Mouse (Mus musculus): ENCODE results near the gene Sept1. TPM values are rescaled to one million over a fixed set of nuclear protein-coding genes. Genes with fewer than 3 reads are reported as not detected.

Sept1 gene
- polyA plus RNA-seq, 1 experiment from 2014 or later = 18.6 TPM

DNA sequence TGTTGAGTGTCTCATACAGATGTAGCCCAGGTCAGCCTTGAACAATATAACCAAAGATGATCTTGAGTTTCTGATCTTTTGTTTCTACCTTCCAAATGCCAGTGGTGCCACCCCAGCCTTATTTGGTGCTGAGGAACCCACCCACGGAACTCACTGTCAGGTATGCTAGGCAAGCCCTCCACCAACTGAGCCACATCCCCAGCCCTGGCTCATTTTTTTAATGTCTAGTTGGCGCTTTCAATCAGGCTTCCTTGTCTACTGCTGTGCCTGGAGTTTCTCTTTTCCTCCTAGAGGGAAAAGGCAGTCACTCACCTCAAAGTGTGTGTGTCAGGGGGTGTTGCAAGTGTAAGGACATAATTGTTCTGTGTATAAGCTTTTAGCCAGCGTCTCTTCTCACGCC, 38.2 kb upstream of the Sept1 start:
- H3K4me2 ChIP-seq (replicated peaks; ENCODE audit: low read depth, low read length) = no peak overlapping the region
- peak overlapping the region; percentile 6; the same call in 1 of the 2 replicates for H3K4me3 ChIP-seq (ENCODE audit: low read length)
- ATAC-seq (ENCODE audit: low FRiP score, low TSS enrichment) = no peak
- H3K9ac ChIP-seq (replicated peaks; ENCODE audit: low read length) = no peak overlapping the region
- peaks cover 7% of the 10 kb centered on the region for H3K9me3 ChIP-seq (ENCODE audit: low read length)
- H3K4me1 ChIP-seq (ENCODE audit: insufficient read depth, low read length) = peaks cover 17% of the 10 kb centered on the region; the same call in 1 of the 2 replicates
- no peak overlapping the region for H3K27ac ChIP-seq (ENCODE audit: low read length)
- H3K36me3 ChIP-seq (ENCODE audit: insufficient read depth, low read length) = peaks cover 40% of the 10 kb centered on the region
- 95% methylated on average over 4 of the region's 4 CpGs for WGBS
- H3K27me3 ChIP-seq (ENCODE audit: insufficient read depth, low read length) = no peaks in the 10 kb centered on the region

DNA sequence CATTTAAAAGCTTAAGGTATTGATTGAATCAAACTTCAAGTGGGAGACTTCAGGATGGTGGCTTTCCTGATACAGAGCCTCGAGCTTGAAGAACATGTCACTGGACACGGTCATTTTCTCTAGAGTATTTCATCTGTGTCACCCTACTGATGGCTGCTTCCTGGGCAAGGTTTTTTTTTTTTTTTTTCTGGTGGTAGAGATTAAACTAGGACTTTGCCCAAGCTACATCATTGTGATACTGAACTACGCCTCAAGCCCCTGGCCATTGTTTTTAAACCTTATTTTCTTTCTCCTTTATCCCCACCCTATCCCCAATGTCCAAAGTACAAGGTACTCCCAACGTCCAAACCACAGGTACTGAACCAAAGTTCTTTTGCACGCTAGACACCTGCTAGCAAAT, 37.7 kb upstream of the Sept1 start:
- Histone ChIP-seq H3K9ac (replicated peaks; ENCODE audit: low read length) (no peak overlapping the region), H3K9me3 (ENCODE audit: low read length) (peaks cover 7% of the 10 kb centered on the region), H3K27me3 (ENCODE audit: insufficient read depth, low read length) (no peaks in the 10 kb centered on the region), H3K4me3 (ENCODE audit: low read length) (no peak overlapping the region), H3K36me3 (ENCODE audit: insufficient read depth, low read length) (peaks cover 40% of the 10 kb centered on the region), H3K4me1 (ENCODE audit: insufficient read depth, low read length) (peaks cover 16% of the 10 kb centered on the region; the same call in 1 of the 2 replicates), H3K27ac (ENCODE audit: low read length) (no peak overlapping the region), H3K4me2 (replicated peaks; ENCODE audit: low read depth, low read length) (no peak overlapping the region)
- ATAC-seq (ENCODE audit: low FRiP score, low TSS enrichment) = no peak
- 94% methylated on average over 5 of the region's 5 CpGs for WGBS

DNA sequence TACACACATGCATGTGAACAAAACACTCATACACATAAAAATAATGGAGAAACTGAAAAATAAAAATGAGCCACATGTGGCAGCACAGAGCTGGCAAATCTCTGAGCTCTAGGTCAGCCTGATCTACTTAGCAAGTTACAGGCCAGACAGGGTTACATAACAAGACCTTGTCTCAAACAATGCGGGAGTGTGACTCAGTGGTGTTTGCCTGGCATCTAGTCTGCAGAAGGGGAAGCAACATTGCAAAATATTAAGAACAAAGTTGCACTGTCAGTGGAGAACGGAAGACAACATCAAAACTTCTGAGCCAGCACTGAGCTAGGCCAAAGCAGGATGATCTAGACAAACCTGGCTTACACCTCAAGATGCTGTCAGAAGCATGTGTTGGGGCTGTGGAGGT, 37.3 kb upstream of the Sept1 start:
- Histone ChIP-seq H3K36me3 (ENCODE audit: insufficient read depth, low read length) (peaks cover 40% of the 10 kb centered on the region), H3K4me3 (ENCODE audit: low read length) (no peak overlapping the region), H3K9ac (replicated peaks; ENCODE audit: low read length) (no peak overlapping the region), H3K4me2 (replicated peaks; ENCODE audit: low read depth, low read length) (no peak overlapping the region), H3K27me3 (ENCODE audit: insufficient read depth, low read length) (no peaks in the 10 kb centered on the region), H3K9me3 (ENCODE audit: low read length) (peaks cover 7% of the 10 kb centered on the region), H3K27ac (ENCODE audit: low read length) (no peak overlapping the region), H3K4me1 (ENCODE audit: insufficient read depth, low read length) (peaks cover 16% of the 10 kb centered on the region; the same call in 1 of the 2 replicates)
- ATAC-seq (ENCODE audit: low FRiP score, low TSS enrichment) = no peak
- WGBS = 92% methylated on average over 2 of the region's 2 CpGs

DNA sequence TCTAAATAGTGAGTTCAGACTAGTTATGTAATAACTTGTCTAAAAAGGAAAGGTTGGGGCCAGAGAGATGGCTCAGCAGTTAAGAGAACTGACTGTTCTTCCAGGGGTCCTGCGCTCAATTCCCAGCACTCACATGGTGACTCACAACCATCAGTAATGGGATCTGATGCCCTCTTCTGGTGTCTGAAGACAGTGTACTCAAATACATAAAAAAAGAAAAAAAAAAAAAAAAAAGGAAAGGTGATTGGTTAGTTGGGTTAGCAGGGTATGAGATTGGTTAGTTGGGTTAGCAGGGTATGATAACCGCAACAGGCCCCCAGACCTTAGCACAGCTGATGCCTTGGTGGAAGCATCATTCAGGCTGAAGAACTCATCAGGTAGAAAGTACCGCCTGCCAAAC, 30.6 kb upstream of the Sept1 start:
- Histone ChIP-seq H3K4me3 (ENCODE audit: low read length) (no peak overlapping the region), H3K9ac (replicated peaks; ENCODE audit: low read length) (no peak overlapping the region), H3K4me2 (replicated peaks; ENCODE audit: low read depth, low read length) (no peak overlapping the region), H3K27me3 (ENCODE audit: insufficient read depth, low read length) (no peaks in the 10 kb centered on the region), H3K4me1 (ENCODE audit: insufficient read depth, low read length) (peaks cover 18% of the 10 kb centered on the region), H3K36me3 (ENCODE audit: insufficient read depth, low read length) (0 out of 2 replicates have a peak, but pooled peaks cover 3% of the 10 kb centered on the region), H3K9me3 (ENCODE audit: low read length) (peaks cover 3% of the 10 kb centered on the region; the same call in 1 of the 2 replicates), H3K27ac (ENCODE audit: low read length) (no peak overlapping the region)
- no peak for ATAC-seq (ENCODE audit: low FRiP score, low TSS enrichment)
- 89% methylated on average over 3 of the region's 3 CpGs for WGBS

DNA sequence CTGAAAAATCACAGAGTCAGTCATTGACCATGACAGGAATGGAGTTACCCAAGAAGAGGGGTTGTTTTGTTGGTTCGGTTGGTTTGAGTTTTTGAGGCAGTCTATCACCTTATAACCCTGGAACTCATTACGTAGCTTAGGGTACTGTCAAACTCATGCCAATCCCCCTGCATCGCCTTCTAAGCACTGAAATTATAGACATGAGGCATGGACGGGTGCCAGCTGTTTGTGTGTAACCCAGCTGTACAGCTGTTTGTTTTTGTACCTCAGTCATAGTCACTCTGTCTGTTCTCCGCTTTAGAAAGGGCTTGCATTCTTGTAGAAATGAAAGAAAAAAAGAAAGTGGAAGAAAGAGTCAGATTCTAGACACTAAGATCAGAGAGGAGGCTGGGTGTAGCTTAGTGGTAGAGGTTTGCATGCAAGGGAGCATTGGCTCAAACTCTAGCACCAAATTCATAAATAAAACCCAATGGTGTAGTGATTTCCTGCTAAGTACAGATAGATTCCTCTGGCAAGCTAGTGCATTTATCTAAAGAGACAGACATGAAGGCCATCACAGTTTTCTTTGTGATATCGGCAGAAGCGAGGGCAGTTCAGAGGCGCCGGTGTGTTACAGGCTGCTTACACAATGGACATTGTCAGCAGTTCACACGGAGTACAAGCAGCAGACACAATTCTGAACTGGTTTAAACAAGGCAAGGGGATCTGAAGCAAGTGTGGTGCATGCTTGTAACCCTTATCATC, 29.5 kb upstream of the Sept1 start:
- ATAC-seq (ENCODE audit: low FRiP score, low TSS enrichment) = no peak
- 73% methylated on average over 10 of the region's 10 CpGs for WGBS
- H3K27me3 ChIP-seq (ENCODE audit: insufficient read depth, low read length) = no peaks in the 10 kb centered on the region
- no peaks in the 10 kb centered on the region for H3K9me3 ChIP-seq (ENCODE audit: low read length)
- H3K27ac ChIP-seq (ENCODE audit: low read length) = no peak overlapping the region
- H3K4me1 ChIP-seq (ENCODE audit: insufficient read depth, low read length) = peaks cover 18% of the 10 kb centered on the region
- no peak overlapping the region for H3K9ac ChIP-seq (replicated peaks; ENCODE audit: low read length)
- no peak overlapping the region for H3K4me2 ChIP-seq (replicated peaks; ENCODE audit: low read depth, low read length)
- H3K4me3 ChIP-seq (ENCODE audit: low read length) = no peak overlapping the region
- peaks cover 8% of the 10 kb centered on the region; the same call in 1 of the 2 replicates for H3K36me3 ChIP-seq (ENCODE audit: insufficient read depth, low read length)

DNA sequence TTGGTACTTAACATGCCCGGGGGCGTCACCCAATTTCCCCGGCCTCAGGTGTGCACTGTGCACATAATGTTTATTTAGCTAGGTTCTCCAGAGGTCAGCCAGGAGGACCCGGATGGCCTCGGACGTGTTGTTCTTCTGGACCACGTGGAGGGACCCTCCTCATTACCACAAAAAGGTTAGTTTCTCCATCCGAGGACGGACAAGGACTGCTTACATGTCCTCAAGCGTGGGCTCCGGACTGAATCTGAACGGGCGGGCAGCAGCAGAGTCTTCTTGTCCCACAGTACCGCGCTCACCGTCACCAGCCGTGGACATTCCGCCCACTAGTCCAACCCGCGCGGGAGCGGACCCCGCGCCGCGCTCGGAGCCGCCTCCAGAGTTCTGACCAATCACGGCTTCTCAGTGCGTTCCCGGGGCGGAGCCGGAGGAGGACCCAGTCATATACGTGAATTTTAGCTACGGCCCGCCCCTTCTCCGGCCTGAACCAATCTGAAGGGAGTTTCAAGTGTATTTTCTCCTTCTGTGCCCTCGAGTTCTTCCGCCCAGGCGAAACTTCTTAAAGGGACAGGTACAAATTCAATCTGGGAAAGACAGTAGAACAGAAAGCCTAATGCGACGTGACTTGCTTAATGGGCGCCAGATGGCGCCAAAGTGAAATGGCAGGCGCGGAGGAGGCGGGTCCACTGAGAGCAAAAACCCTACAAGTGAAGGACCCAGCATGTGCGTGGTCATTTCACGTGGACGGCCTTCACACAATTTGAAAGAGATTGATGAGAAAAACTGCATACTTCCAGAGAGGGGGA, 27.6 kb upstream of the Sept1 start, which contains the start of gene Dctpp1:
Gene Dctpp1, minus strand, starts transcription at position 401 of the 803 bp plus-strand sequence.
- H3K36me3 ChIP-seq (ENCODE audit: insufficient read depth, low read length) = peaks cover 16% of the 10 kb centered on the region
- no peaks in the 10 kb centered on the region for H3K27me3 ChIP-seq (ENCODE audit: insufficient read depth, low read length)
- peak within 1 kb of the TSS; percentile 76 for H3K4me3 ChIP-seq (ENCODE audit: low read length)
- peak; percentile 98 for ATAC-seq (ENCODE audit: low FRiP score, low TSS enrichment)
- peak within 1 kb of the TSS; percentile 77 for H3K9ac ChIP-seq (replicated peaks; ENCODE audit: low read length)
- H3K4me1 ChIP-seq (ENCODE audit: insufficient read depth, low read length) = peaks cover 18% of the 10 kb centered on the region
- WGBS = 0% methylated on average over 50 of the region's 50 CpGs
- peak within 1 kb of the TSS; percentile 16; the same call in 1 of the 2 replicates for H3K27ac ChIP-seq (ENCODE audit: low read length)
- H3K9me3 ChIP-seq (ENCODE audit: low read length) = no peaks in the 10 kb centered on the region
- peak within 1 kb of the TSS; percentile 90 for H3K4me2 ChIP-seq (replicated peaks; ENCODE audit: low read depth, low read length)

DNA sequence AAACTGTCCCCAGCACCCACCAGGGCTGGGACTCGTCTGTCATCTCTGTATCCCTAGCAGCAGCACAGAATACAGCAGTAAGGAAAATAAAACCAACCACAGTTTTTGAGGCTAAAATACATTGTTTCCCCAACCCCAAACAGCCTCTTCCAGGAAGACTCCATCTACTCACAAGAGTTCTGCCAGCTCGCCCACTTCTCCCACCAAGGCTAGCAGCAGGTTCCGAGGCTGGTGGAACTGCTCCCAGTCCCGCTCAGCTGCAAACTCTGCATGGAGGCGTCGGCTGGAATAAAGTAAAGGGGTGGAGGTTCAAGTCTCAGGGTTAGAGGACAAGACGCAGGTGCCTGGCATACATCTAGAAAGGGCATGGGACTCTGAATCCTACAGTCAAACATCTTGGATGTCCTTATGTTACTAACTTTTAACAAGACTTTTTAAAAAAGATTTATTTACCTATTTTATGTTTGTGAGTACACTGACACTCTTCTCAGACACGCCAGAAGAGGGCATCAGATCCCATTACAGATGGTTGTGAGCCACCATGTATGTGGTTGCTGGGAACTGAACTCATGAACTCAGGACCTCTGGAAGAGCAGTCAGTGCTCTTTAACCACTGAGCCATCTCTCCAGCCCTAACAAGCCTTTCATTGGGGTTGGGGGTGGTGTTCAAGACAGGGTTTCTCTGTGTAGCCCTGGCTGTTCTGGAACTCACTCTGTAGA, 26.4 kb upstream of the Sept1 start:
- Histone ChIP-seq H3K4me1 (ENCODE audit: insufficient read depth, low read length) (peaks cover 23% of the 10 kb centered on the region), H3K36me3 (ENCODE audit: insufficient read depth, low read length) (peaks cover 16% of the 10 kb centered on the region), H3K4me2 (replicated peaks; ENCODE audit: low read depth, low read length) (peak overlapping the region; percentile 90), H3K9ac (replicated peaks; ENCODE audit: low read length) (peak overlapping the region; percentile 77; the same call in 1 of the 2 replicates), H3K9me3 (ENCODE audit: low read length) (no peaks in the 10 kb centered on the region), H3K27me3 (ENCODE audit: insufficient read depth, low read length) (no peaks in the 10 kb centered on the region), H3K4me3 (ENCODE audit: low read length) (peak overlapping the region; percentile 76), H3K27ac (ENCODE audit: low read length) (no peak overlapping the region)
- ATAC-seq (ENCODE audit: low FRiP score, low TSS enrichment) = no peak
- 72% methylated on average over 8 of the region's 8 CpGs for WGBS

DNA sequence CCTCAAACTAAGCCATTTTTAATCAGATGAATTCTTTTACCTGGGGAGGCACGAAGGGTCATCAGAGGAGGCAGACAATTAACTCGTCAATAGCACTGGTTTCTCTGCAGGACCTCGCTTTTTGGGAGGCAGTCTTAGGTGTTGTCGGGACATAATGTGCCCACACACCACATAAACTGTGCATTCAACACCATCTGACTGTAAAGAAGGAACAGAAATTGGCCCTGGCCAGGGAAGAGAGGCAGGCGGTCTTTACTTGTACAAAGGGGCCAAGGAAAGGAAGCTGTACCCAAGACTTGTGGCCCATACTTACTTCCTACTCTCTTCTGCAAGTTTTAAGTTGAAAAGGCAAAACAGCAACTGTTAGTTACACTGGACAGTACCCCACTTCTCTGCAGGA, 23.6 kb upstream of the Sept1 start:
- Histone ChIP-seq H3K27me3 (ENCODE audit: insufficient read depth, low read length) (no peaks in the 10 kb centered on the region), H3K4me3 (ENCODE audit: low read length) (no peak overlapping the region), H3K9me3 (ENCODE audit: low read length) (no peaks in the 10 kb centered on the region), H3K9ac (replicated peaks; ENCODE audit: low read length) (no peak overlapping the region), H3K27ac (ENCODE audit: low read length) (no peak overlapping the region), H3K4me2 (replicated peaks; ENCODE audit: low read depth, low read length) (no peak overlapping the region), H3K36me3 (ENCODE audit: insufficient read depth, low read length) (peaks cover 23% of the 10 kb centered on the region), H3K4me1 (ENCODE audit: insufficient read depth, low read length) (peaks cover 23% of the 10 kb centered on the region)
- ATAC-seq (ENCODE audit: low FRiP score, low TSS enrichment) = no peak
- 92% methylated on average over 5 of the region's 5 CpGs for WGBS

DNA sequence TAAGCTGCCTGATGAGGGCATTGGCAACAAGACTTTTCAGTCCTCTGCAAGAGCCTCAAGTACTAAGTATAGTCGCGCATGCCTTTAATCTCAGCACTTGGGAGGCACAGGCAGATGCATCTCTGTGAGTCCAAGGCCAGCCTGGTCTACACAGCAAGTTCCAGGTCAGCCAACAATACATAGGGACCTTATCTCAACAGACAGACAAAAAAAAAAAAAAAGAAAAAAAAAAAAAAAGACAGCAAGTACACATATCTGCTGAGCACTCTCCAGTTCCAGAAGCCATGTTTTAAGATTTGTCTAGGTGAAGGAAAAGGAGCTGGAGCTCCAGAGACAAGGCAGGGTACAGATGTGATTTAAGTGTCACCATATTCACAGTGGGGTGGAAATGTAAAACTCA, 23.0 kb upstream of the Sept1 start:
- Histone ChIP-seq H3K4me3 (ENCODE audit: low read length) (no peak overlapping the region), H3K36me3 (ENCODE audit: insufficient read depth, low read length) (peaks cover 26% of the 10 kb centered on the region), H3K27me3 (ENCODE audit: insufficient read depth, low read length) (no peaks in the 10 kb centered on the region), H3K9me3 (ENCODE audit: low read length) (no peaks in the 10 kb centered on the region), H3K4me2 (replicated peaks; ENCODE audit: low read depth, low read length) (no peak overlapping the region), H3K9ac (replicated peaks; ENCODE audit: low read length) (no peak overlapping the region), H3K4me1 (ENCODE audit: insufficient read depth, low read length) (peaks cover 19% of the 10 kb centered on the region), H3K27ac (ENCODE audit: low read length) (no peak overlapping the region)
- WGBS = 85% methylated on average over 2 of the region's 2 CpGs
- no peak for ATAC-seq (ENCODE audit: low FRiP score, low TSS enrichment)
